ENCODE assay signal across 9 mouse cellular contexts in genomic region chr11:48067072-48067471, GRCm38 (mm10).
DNase-seq lines count a peak whose midpoint lies in the region; ATAC-seq lines count a peak whose summit lies in the region.
"Had no signal": no experiment of that assay in that cellular context is flagged by ENCODE, and none has a peak within 500 bp of the region (broad histone marks: within the 10 kb centered on the region; RNA-seq: fewer than 3 reads in every experiment).

No protein-coding gene starts in this region.

- no peaks in the 10 kb centered on the region for H3K36me3 ChIP-seq in forebrain, embryonic 13.5 days (ENCODE audit: poor library complexity, severe bottlenecking)
- no peaks in the 10 kb centered on the region for H3K36me3 ChIP-seq in forebrain, embryonic 11.5 days (ENCODE audit: control insufficient read depth, insufficient read depth, low read length)
- H3K36me3 ChIP-seq: limb, embryonic 10.5 days had no signal

- no peak overlapping the region for H3K4me2 ChIP-seq in forebrain, embryonic 13.5 days
- no peak overlapping the region for H3K4me2 ChIP-seq in forebrain, embryonic 11.5 days (ENCODE audit: low read depth, low read length, severe bottlenecking)

- H3K4me3 ChIP-seq in forebrain, embryonic 13.5 days, result no peak overlapping the region
- H3K4me3 ChIP-seq in forebrain, embryonic 11.5 days (ENCODE audit: low read depth, low read length), result no peak overlapping the region
- H3K4me3 ChIP-seq: limb, embryonic 10.5 days had no signal

- 44% methylated on average over 3 of the region's 3 CpGs for WGBS in forebrain, embryonic 13.5 days
- WGBS in forebrain, embryonic 11.5 days, result 83% methylated on average over 3 of the region's 3 CpGs

- ATAC-seq in forebrain, embryonic 13.5 days, result peak; percentile 68; the same call in 1 of the 2 replicates
- ATAC-seq in forebrain, embryonic 11.5 days (replicated peaks; ENCODE audit: low FRiP score), result no peak

- peaks cover 6% of the 10 kb centered on the region; the same call in 1 of the 2 replicates for H3K4me1 ChIP-seq in forebrain, embryonic 13.5 days
- no peaks in the 10 kb centered on the region for H3K4me1 ChIP-seq in forebrain, embryonic 11.5 days (replicated peaks; ENCODE audit: control insufficient read depth, insufficient read depth, low read length)
- H3K4me1 ChIP-seq: limb, embryonic 10.5 days had no signal

- no peaks in the 10 kb centered on the region for H3K9me3 ChIP-seq in forebrain, embryonic 13.5 days (replicated peaks)
- no peaks in the 10 kb centered on the region for H3K9me3 ChIP-seq in forebrain, embryonic 11.5 days (ENCODE audit: control insufficient read depth, low read length)
- H3K9me3 ChIP-seq: limb, embryonic 10.5 days had no signal

- no peak overlapping the region for H3K27ac ChIP-seq in forebrain, embryonic 13.5 days
- H3K27ac ChIP-seq in forebrain, embryonic 11.5 days (ENCODE audit: low read depth, low read length), result no peak overlapping the region
- H3K27ac ChIP-seq: limb, embryonic 10.5 days had no signal

- DNase-seq in forebrain, embryonic 11.5 days (ENCODE audit: low spot score), result no peak
- peak; percentile 7 to 24 for DNase-seq in layer of hippocampus, postnatal 10 days (ENCODE audit: low spot score in 2 of 2)
- DNase-seq in layer of hippocampus, adult 9-10 months (ENCODE audit: low spot score), result no peak
- peak; percentile 1 for DNase-seq in 416B (ENCODE audit: low read depth)
- DNase-seq in brain, adult 2 months (ENCODE audit: low read depth, low spot score), result peak; percentile 32
- no peak for DNase-seq in spleen, postnatal 10 days (ENCODE audit: low spot score in 2 of 2)
- no peak for DNase-seq in urinary bladder, postnatal 25 days (ENCODE audit: low spot score)

- H3K9ac ChIP-seq in forebrain, embryonic 13.5 days, result no peak overlapping the region
- no peak overlapping the region for H3K9ac ChIP-seq in forebrain, embryonic 11.5 days (ENCODE audit: low read length)

- no peaks in the 10 kb centered on the region for H3K27me3 ChIP-seq in forebrain, embryonic 13.5 days
- no peaks in the 10 kb centered on the region for H3K27me3 ChIP-seq in forebrain, embryonic 11.5 days (ENCODE audit: control insufficient read depth, insufficient read depth, low read length)

Comparison
In these comparisons a context has a peak if more than half of its experiments do, and no peak if none do; other contexts are left out.
1. DNase-seq: peak in layer of hippocampus, postnatal 10 days (2 of 2), 416B (single experiment) and brain, adult 2 months (single experiment); none in forebrain, embryonic 11.5 days (single experiment), layer of hippocampus, adult 9-10 months (single experiment), spleen, postnatal 10 days (0 of 2) and urinary bladder, postnatal 25 days (single experiment).